Mouse (Mus musculus) skeletal muscle tissue, adult 2 months (tissue): Measurements from ENCODE around the gene Eva1b.

Experiments used
- DNase-seq: peaks from one replicate; pipeline ENCODE4 v3.0.0-alpha.2; 2012; ENCODE audit warnings: low read depth, low spot score

The Eva1b gene

DNA sequence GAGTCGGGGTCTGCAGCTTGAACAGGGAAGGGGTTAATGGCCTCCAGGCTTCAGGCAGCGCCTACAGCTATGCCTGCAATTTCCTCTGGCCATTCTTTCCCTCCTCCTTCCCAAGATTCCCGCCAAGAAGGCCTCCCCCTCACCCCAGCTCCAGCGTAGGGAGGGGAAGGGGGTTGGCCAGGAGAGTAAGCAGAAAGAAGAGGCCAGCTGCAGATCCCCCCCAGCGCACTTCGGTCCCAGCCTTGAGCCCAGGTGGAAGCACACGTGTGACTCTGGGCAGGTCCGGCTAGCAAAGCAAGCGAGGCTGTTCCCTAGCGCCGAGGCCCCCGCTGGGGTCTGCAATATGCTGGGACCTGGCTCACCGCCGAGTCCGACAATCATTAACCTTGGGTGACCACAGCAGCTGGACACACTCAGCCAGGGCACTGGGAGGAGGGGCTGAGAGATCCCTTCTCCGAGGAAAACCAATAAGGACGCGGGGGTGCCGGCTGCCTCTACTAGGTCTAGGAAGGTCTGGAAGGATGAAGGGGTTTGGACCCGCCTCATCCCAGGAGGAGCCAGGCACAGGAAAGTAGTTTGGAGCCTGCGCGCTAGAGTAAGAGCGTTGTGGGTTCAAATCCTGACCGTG is at the start of gene Eva1b:
Eva1b (plus strand) TSS at position 212 of the 628 bp plus-strand sequence.
- peak; percentile 39 for DNase-seq

DNA sequence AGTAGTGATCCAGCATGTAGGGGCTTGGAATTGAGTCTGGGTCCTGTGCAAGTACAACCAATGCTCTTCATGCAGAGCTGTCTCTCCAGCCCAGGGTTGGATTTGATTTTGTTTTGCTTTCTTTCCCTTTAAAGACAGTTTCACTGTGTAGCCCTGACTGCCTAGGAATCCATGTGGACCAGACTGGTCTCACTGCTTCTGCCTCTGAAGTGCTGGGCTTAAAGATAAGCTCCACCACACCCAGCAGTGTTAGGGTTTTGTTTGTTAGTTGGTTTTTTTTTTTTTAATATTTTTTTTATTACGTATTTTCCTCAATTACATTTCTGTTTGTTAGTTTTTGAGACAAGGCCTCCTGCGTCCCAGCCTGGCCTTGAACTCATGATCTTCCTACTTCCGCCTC is 48.2 kb upstream of the Eva1b start:
- no peak for DNase-seq

DNA sequence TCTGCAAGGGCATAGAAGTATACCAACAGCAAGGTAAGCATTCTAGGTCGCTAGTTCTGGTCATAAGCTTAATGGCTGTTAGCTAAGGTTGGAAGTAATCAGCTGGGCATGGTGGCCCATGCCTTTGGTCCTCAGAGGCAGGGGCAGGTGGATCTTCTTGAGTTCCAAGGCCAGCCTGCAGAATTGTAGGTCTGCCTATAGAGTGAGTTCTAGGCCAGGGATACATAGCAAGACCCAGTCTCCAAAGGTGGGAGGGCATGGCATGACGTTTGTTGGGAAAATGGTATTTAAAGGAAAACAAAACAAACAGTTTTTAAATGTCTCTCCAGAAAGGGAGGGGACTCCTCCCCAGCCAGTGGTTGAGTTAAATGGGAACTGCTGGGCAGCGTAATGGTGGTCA is 46.8 kb upstream of the Eva1b start:
- DNase-seq = no peak

GRCm38 (mm10) chr4:126102061-126102841 is 45.3 kb upstream of the Eva1b start:
- DNase-seq = peak; percentile 52

- peak; percentile 97 for DNase-seq
Measured at GRCm38 (mm10) chr4:126103057-126103581, 44.4 kb upstream of the Eva1b start.

- DNase-seq = peak; percentile 99
Measured at GRCm38 (mm10) chr4:126103590-126104068, 43.9 kb upstream of the Eva1b start, which contains the start of gene Stk40. Gene Stk40 (plus strand): TSS chr4:126103957.

DNA sequence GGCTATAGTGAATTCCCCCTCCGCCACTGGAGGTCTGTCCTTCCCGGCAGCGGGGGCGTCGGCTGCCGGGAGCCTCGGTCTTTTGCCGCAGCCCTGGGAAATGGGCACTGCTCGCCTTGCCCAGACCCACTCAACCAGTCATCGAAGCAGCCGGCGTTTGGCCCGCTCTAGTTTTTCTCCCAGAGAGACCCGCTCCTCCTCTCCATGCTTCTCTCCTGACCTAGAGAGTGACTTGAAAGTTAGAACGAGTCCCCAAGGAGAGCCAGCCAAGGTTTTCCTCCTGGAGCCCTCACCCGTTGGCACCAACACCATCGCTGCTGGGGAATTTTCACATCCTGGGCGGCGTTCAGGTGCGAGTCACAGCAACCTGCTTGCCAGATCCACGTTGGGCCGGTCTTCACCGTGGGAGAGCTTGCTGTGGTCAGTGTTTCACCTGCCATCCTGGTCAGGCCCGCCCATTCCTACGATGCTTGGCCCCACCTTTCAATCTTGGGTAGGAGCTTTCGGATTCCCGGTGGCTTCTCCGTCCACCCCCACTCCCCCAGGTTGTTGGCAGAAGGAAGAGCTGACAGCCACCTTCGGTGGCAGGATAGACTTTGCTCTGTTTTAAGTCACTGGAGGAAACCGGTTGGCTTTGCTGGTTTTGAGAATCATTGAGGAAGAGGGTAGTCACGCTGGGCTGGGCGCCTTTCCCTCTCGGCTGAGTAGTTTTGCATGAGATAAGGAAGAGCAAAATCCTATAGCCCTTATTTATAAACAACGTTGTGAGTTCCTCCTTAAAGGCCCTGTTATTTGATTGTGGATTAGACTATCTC is 43.1 kb upstream of the Eva1b start:
- no peak for DNase-seq

GRCm38 (mm10) chr4:126105131-126105783 is 42.3 kb upstream of the Eva1b start:
- DNase-seq = no peak

DNA sequence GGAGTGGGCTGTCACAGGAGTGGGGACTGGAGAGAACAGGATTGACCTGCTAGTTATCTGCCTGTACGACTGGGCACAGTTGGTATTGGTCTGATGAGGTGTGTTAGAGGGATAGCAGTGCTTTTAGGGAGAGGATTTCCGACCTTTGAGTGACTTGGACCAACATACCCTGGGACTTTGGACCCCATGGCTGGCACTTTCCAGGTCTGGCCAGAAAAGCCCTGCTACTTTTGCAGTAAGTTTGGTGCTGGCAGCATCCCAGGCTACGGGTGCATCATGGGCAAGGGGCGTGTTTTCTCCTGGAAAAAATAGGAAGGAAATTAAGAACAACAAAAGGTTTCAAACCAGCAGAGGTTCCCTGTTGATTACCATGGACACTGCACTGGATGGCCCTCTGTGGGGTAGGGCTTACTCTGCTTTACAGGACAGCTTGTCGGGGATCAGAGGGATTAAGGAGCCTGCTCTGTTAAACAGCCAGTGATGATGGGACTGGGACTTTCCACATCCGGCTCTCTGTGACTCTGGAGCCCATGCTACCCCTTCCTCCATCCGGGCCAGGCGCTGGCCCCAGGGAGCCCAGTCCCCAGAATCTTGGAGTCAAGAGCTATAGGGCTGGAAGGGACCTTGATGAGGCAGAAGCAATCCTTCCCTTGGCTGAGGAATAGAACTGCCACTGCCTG is 39.3 kb upstream of the Eva1b start:
- no peak for DNase-seq

GRCm38 (mm10) chr4:126109613-126110373 is 37.8 kb upstream of the Eva1b start:
- no peak for DNase-seq

GRCm38 (mm10) chr4:126110374-126111152 is 37.0 kb upstream of the Eva1b start:
- peak; percentile 90 for DNase-seq

DNA sequence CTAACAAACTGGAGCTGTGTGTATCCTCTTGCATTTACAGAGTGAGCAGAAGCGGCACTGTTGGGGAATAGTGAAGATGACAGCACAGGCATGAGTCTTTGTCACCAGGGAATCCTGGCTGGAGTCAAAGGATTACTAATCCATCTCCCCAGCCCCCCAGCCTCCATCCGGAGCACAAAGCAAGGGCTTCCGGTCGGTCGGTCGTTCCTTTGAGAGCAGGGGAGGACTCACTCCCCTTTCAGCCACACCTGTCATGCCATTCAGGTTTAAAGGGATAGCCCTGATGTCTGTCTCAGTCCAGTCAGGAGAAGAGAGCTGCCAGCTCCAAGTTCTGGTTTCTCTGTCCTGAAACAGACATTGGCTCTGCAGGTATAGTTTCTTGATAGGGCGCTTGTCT is 36.4 kb upstream of the Eva1b start:
- peak; percentile 59 for DNase-seq

DNA sequence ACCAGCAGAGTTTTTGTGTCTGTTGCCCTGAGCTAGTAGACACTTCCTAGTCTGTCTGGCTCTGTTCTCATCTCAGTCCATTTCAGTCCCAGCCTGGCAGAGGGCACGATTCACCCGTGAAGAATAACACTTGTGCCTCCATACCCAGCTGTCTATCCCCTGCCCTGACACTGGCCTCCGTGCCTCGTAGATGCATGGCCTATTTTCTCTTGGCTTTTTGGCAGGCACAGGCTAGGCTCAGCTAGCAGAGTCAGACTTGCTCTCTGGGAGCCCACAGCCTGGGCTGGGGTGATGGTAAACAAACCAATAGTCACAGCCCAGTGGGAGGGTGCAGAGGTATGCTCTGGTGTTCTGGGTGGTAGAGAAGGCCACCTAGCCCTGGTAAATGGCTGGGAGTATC is 34.3 kb upstream of the Eva1b start:
- peak; percentile 82 for DNase-seq

DNA sequence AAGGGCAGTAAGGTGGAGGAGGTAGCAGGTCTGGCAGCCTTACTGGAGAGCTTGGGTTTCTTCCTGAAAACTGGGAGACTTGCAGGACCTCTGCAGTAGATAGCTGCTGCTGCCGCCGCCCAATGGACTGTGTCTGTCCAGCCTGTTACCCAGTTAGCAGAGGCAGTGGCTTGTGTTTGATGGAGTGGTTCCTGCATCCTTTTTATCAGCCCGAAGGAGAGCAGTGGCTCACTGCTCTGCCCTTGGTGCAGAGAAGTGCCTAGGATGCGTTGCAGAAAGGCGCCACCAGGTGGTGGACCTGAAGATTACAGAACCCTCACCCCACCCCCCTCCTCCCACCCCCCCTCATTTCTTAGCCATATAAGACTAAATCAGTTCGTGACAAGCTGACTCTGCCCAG is 33.6 kb upstream of the Eva1b start:
- peak; percentile 77 for DNase-seq

DNA sequence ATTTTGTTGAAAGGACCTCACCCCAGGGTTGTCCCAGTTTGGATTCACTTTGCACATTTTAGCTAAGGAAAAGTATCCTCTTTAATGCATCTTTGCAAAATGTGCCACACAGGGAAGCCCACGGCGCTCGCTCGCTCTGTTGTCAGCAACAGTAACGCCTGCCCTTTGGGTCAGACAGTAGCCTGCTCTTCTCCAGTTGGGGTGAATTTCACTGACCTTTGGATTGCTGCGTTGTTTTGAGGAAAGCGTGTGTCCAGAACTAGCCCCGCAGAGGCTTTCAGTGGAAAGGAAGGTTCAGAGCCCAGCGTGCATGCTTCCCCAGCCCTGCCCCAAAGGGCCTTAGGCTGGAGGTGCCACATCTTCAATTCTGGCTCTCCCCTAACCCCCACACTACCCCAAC is 32.1 kb upstream of the Eva1b start:
- no peak for DNase-seq

DNA sequence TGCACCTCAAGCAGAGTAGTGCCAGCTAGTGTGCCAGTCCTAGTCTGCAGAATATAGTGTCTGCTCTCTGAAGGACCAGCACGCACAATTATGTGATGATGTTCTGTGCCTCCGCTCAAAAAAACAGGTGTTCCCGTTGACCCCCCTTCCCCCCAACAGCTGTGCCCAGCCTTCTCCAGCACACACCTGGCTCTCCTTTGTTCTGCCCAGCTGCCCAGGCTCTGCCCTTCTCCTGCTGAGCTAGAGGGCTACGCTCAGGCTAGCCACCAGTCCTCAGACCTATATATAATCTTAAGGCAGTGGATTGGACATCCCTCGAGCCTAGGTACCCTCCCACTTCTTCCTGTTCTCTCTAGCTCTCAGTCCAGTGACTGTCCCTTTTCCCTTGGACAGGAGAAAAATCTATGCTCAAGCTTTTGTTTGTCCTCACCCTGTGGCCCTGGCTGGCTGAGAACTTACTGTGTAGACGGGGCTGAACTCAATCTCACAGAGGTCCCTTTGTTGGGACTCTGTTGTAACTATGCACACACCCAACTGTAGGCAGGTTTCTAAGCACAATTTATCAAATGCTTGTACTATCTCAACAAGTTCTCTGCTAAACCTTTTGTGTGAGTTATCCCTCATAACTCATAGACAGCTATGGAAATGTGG is 31.5 kb upstream of the Eva1b start:
- DNase-seq = no peak

DNA sequence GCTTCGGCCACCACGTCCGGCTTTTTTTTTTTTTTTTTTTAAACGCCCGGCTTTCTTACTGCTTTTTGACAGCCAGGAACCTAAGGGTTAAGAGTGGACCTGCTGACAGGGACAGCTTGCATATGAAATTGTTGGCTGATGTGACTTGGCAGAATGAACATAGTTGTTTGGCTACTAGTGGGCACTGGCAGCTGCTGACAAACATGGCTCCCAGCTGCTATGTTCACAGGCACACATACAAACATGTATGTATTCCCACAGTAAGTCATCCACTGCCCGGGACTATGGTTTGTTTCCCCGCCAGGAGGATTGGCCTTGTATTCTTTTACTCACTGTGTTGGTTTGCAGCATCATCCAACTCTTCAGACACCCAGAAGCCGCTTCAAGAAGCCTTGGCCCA is 30.4 kb upstream of the Eva1b start:
- no peak for DNase-seq

DNA sequence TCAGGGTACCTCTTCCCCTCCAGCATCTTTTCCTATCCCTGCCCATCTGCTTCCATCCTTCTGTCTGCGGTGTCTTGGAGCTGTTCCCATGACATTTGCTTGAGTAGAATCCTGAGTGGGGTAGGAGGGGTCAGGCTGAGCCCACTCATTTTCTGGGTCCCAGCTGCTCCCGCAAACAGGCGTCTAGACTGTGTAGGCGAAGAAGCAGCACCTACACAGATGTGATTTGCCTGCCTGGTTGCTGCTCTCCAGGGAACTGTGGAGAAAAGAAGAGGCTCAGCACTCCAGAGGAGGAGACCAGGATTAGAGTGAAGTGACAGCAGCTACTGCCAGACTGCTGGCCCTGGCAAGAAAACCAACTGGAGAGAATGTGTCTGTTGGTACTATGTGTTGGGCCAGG is 28.9 kb upstream of the Eva1b start:
- no peak for DNase-seq

DNA sequence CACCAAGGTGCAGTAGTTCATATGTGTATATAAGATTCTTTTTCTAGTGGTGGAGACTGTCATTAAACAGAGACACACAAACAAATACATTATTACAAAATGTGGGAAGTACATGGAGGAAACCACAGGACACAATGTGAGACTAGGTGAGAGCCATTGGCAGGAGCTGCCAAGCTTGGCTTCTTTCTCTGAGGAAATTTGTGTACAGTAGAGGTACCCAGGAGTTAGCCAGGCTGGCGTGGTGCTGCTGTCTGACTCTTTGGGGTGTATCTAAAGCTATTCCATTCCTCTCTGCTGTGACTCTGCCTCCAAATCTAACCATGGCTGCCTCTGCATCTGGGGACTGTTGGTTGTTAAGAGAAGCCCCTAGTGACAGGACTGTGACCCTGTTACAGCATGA is 28.5 kb upstream of the Eva1b start:
- no peak for DNase-seq
